Mouse (Mus musculus): Measurements from ENCODE around the gene Rrp9. TPM values are rescaled to one million over a fixed set of nuclear protein-coding genes. Genes with fewer than 3 reads are reported as not detected.

The Rrp9 gene
- total RNA-seq, 1 experiment: 187 TPM

DNA sequence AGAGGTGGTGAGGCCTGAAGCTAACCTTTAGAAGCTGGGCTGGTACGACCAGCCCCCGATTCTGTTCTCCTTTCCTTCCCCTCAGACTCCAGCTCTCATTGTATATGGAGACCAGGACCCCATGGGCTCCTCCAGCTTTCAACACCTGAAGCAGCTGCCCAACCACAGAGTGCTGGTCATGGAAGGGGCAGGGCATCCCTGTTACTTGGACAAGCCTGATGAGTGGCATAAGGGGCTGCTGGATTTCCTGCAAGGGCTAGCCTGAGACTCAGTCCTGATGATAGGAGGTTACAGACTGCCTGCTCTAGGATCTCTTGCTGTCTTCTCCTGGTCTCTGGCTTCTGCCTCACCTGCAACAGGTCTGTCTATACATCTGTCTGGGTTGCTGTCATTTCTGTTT is 23.9 kb upstream of the Rrp9 start:
- in situ Hi-C loops (cut with MboI; ENCODE audit: low sequenced_read_pairs in 2 of 2, unreplicated experiment in 2 of 2): no loop called here
- Histone ChIP-seq H3K4me3 (ENCODE audit: insufficient read depth in 1 of 2, low read depth in 1 of 2, low read length in 2 of 2, poor library complexity in 1 of 2, severe bottlenecking in 1 of 2) (no peak overlapping the region), H3K9ac (ENCODE audit: insufficient read depth, low read depth, low read length, poor library complexity, severe bottlenecking) (no peak overlapping the region), H3K36me3 (ENCODE audit: control insufficient read depth, insufficient read depth, low read length, poor library complexity, severe bottlenecking) (no peaks in the 10 kb centered on the region), H3K4me1 (ENCODE audit: control insufficient read depth in 2 of 2, insufficient read depth in 2 of 2, low read length in 2 of 2, poor library complexity in 1 of 2) (peaks cover 14 to 36% of the 10 kb centered on the region in 2 experiments), H3K27ac (ENCODE audit: insufficient read depth, low read depth, low read length, poor library complexity, severe bottlenecking) (no peak overlapping the region; the same call in 1 of the 2 replicates), H3K9me3 (ENCODE audit: control insufficient read depth, insufficient read depth, low read depth, low read length) (no peaks in the 10 kb centered on the region)
- TF ChIP-seq ZC3H11A (IDR thresholded peaks at IDR 0.05; ENCODE audit: borderline replicate concordance, low read depth, low read length): no peak
- no peak for TF ChIP-seq MAFK (IDR thresholded peaks at IDR 0.05; ENCODE audit: insufficient read depth, low read depth, low read length)
- no peak for TF ChIP-seq CHD2 (IDR thresholded peaks at IDR 0.05; ENCODE audit: low read depth, low read length)
- no peak for TF ChIP-seq HCFC1 (IDR thresholded peaks at IDR 0.05; ENCODE audit: borderline replicate concordance, insufficient read depth, low read length)
- no peak for TF ChIP-seq ZNF384 (IDR thresholded peaks at IDR 0.05; ENCODE audit: low read depth, low read length)
- DNase-seq (ENCODE audit: low read depth, low spot score): no peak

DNA sequence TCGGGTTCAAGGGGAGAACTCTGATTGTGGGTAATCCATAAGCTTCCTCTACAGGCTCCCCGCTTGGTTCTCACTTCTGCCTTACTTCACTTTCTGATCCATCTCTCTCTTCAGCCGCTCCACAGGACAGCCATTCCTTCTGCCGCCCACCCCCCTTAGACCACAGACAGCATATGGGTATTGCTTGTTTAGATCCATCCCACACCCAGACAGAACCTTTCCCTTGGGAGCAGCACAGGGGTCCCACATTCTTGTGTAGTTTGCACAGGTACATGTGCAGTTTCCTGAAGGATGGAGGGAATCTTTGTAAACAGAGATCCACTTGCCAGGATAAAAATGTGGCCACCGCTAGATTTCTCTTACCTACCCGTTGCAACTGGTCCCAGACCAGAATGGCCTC is 23.4 kb upstream of the Rrp9 start:
- Histone ChIP-seq H3K4me3 (ENCODE audit: insufficient read depth in 1 of 2, low read depth in 1 of 2, low read length in 2 of 2, poor library complexity in 1 of 2, severe bottlenecking in 1 of 2) (peak overlapping the region; percentile 85 to 87), H3K27ac (ENCODE audit: insufficient read depth, low read depth, low read length, poor library complexity, severe bottlenecking) (peak overlapping the region; percentile 94), H3K9me3 (ENCODE audit: control insufficient read depth, insufficient read depth, low read depth, low read length) (no peaks in the 10 kb centered on the region), H3K4me1 (ENCODE audit: control insufficient read depth in 2 of 2, insufficient read depth in 2 of 2, low read length in 2 of 2, poor library complexity in 1 of 2) (peaks cover 18 to 41% of the 10 kb centered on the region in 2 experiments), H3K36me3 (ENCODE audit: control insufficient read depth, insufficient read depth, low read length, poor library complexity, severe bottlenecking) (no peaks in the 10 kb centered on the region; the same call in 1 of the 2 replicates), H3K9ac (ENCODE audit: insufficient read depth, low read depth, low read length, poor library complexity, severe bottlenecking) (peak overlapping the region; percentile 86)
- DNase-seq (ENCODE audit: low read depth, low spot score): no peak
- in situ Hi-C loops (cut with MboI; ENCODE audit: low sequenced_read_pairs in 2 of 2, unreplicated experiment in 2 of 2): no loop called here
- TF ChIP-seq MAFK (IDR thresholded peaks at IDR 0.05; ENCODE audit: insufficient read depth, low read depth, low read length) (no peak), HCFC1 (IDR thresholded peaks at IDR 0.05; ENCODE audit: borderline replicate concordance, insufficient read depth, low read length) (no peak), ZC3H11A (IDR thresholded peaks at IDR 0.05; ENCODE audit: borderline replicate concordance, low read depth, low read length) (no peak), CHD2 (IDR thresholded peaks at IDR 0.05; ENCODE audit: low read depth, low read length) (no peak), ZNF384 (IDR thresholded peaks at IDR 0.05; ENCODE audit: low read depth, low read length) (no peak)

DNA sequence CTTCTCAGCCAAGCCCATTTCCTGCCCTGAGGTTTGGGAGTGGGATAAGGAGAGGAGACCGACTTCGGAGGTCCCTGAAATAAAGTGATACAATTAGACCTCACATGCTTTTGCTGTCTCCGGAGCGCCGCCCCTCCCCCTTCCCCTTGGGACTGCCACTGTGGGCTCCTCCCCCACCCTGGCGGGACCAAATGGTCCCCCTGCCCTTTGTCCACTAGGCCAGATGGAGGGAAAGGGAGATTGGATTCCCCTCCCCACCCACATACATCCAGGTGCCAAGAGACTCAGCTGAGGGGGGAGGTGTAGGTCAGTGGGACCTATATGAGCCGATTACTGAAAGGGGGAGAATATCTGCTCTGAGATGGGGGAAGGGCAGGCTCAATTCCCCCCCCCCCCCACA is 22.9 kb upstream of the Rrp9 start:
- in situ Hi-C loops (cut with MboI; ENCODE audit: low sequenced_read_pairs in 2 of 2, unreplicated experiment in 2 of 2): no loop called here
- no peaks in the 10 kb centered on the region for H3K9me3 ChIP-seq (ENCODE audit: control insufficient read depth, insufficient read depth, low read depth, low read length)
- H3K27ac ChIP-seq (ENCODE audit: insufficient read depth, low read depth, low read length, poor library complexity, severe bottlenecking): peak overlapping the region; percentile 94
- peak overlapping the region; percentile 86 for H3K9ac ChIP-seq (ENCODE audit: insufficient read depth, low read depth, low read length, poor library complexity, severe bottlenecking)
- TF ChIP-seq CHD2 (IDR thresholded peaks at IDR 0.05; ENCODE audit: low read depth, low read length) (0 out of 2 replicates have a peak, but pooled peaks have one; percentile 11), ZC3H11A (IDR thresholded peaks at IDR 0.05; ENCODE audit: borderline replicate concordance, low read depth, low read length) (no peak)
- H3K36me3 ChIP-seq (ENCODE audit: control insufficient read depth, insufficient read depth, low read length, poor library complexity, severe bottlenecking): no peaks in the 10 kb centered on the region; the same call in 1 of the 2 replicates
- peak overlapping the region; percentile 85 to 87 for H3K4me3 ChIP-seq (ENCODE audit: insufficient read depth in 1 of 2, low read depth in 1 of 2, low read length in 2 of 2, poor library complexity in 1 of 2, severe bottlenecking in 1 of 2)
- no peak for DNase-seq (ENCODE audit: low read depth, low spot score)
- H3K4me1 ChIP-seq (ENCODE audit: control insufficient read depth in 2 of 2, insufficient read depth in 2 of 2, low read length in 2 of 2, poor library complexity in 1 of 2): peaks cover 17 to 44% of the 10 kb centered on the region in 2 experiments

DNA sequence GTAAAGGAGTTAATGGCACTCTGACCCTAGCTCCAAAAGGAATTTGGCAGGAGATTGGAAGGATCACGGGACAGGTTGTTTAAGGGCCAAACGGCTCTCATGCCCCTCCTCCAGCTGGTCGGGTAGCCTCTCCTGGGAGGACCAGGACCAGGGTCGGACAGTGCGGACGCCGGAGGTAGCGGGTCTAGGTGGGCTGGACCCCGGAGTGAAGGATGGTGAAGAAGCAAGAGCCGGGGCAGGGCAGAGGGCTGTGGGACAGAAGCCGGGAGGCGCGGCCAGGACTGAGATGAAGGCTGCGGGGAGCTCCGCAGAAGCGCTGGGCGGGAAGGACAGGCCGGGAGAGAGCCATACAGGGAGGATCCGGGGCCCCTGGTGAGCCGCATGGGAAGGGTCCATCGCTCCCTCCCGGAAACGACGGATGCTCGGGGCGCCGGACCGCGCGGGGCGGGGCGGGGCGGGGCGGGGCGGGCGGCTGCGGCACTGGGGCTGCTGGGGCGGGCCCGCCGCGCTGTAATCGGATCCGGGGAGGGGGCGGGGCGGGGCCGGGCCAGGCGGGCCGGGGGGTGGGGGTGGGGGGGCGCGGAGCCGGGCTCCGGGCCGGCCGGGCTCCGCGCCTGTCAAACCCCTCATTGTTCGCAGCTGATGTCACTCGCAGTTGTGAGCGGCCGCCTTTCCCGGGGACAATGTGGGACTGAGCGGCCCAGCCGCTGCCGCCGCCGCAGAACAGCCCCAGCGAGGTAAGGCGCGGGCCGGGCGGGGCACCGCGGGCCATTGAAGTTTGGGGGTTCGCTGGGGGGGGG is 22.3 kb upstream of the Rrp9 start, which contains the start of gene Pcbp4:
Gene Pcbp4, plus strand, starts transcription at position 21 of the 800 bp plus-strand sequence.
- DNase-seq (ENCODE audit: low read depth, low spot score): no peak
- Histone ChIP-seq H3K4me3 (ENCODE audit: insufficient read depth in 1 of 2, low read depth in 1 of 2, low read length in 2 of 2, poor library complexity in 1 of 2, severe bottlenecking in 1 of 2) (peak within 1 kb of the TSS; percentile 85 to 87), H3K4me1 (ENCODE audit: control insufficient read depth in 2 of 2, insufficient read depth in 2 of 2, low read length in 2 of 2, poor library complexity in 1 of 2) (peaks cover 15 to 47% of the 10 kb centered on the region in 2 experiments), H3K36me3 (ENCODE audit: control insufficient read depth, insufficient read depth, low read length, poor library complexity, severe bottlenecking) (no peaks in the 10 kb centered on the region; the same call in 1 of the 2 replicates), H3K9me3 (ENCODE audit: control insufficient read depth, insufficient read depth, low read depth, low read length) (no peaks in the 10 kb centered on the region), H3K9ac (ENCODE audit: insufficient read depth, low read depth, low read length, poor library complexity, severe bottlenecking) (peak within 1 kb of the TSS; percentile 86), H3K27ac (ENCODE audit: insufficient read depth, low read depth, low read length, poor library complexity, severe bottlenecking) (peak within 1 kb of the TSS; percentile 94)
- in situ Hi-C loops (cut with MboI; ENCODE audit: low sequenced_read_pairs in 2 of 2, unreplicated experiment in 2 of 2): no loop called here
- TF ChIP-seq ZC3H11A (IDR thresholded peaks at IDR 0.05; ENCODE audit: borderline replicate concordance, low read depth, low read length) (no peak), ZNF384 (IDR thresholded peaks at IDR 0.05; ENCODE audit: low read depth, low read length) (no peak), MAFK (IDR thresholded peaks at IDR 0.05; ENCODE audit: insufficient read depth, low read depth, low read length) (no peak), HCFC1 (IDR thresholded peaks at IDR 0.05; ENCODE audit: borderline replicate concordance, insufficient read depth, low read length) (no peak), CHD2 (IDR thresholded peaks at IDR 0.05; ENCODE audit: low read depth, low read length) (no peak)

All from ES-E14 (cell line).